Mouse (Mus musculus) lung, postnatal 0 days (tissue): ENCODE measurements around the gene Ccdc9b. TPM values are rescaled to one million over a fixed set of nuclear protein-coding genes. Genes with fewer than 3 reads are reported as not detected.
A peak's percentile ranks its signal among the peaks of the same experiment; 100 is the strongest.

Source experiments
- ATAC-seq: fragments of 200-750 bp; cut with Nextera tagmentation; 2 replicates; pipeline ENCODE4 v1.8.0; 2017; ENCODE audit warnings: moderate library complexity
- DNase-seq: peaks from one replicate; pipeline ENCODE4 v3.0.0-alpha.2; 2016; ENCODE audit warnings: low spot score
- H3K27ac ChIP-seq: fragments of 300-500 bp; sonication (generic); 2 replicates; pipeline ENCODE4 v1.5.1; 2014; ENCODE audit warnings: antibody characterized with exemption, mild to moderate bottlenecking, low read length, mixed read lengths
- H3K27me3 ChIP-seq: fragments of 300-500 bp; sonication (generic); replicated peaks from 2 replicates; pipeline ENCODE4 v1.6.1; 2014; ENCODE audit warnings: low read length, mixed read lengths; ENCODE audit not compliant: insufficient read depth
- H3K36me3 ChIP-seq: fragments of 300-500 bp; sonication (generic); 2 replicates; pipeline ENCODE4 v1.6.1; 2014; ENCODE audit warnings: low read length, mixed read lengths; ENCODE audit not compliant: insufficient read depth
- H3K4me1 ChIP-seq: fragments of 300-500 bp; sonication (generic); 2 replicates; pipeline ENCODE4 v1.6.1; 2014; ENCODE audit warnings: antibody characterized with exemption, low read depth, low read length, mixed read lengths; ENCODE audit not compliant: insufficient read depth
- H3K4me2 ChIP-seq: fragments of 300-500 bp; sonication (generic); replicated peaks from 2 replicates; pipeline ENCODE4 v1.6.1; 2014; ENCODE audit warnings: low read depth, mild to moderate bottlenecking, low read length, moderate library complexity, mixed read lengths
- H3K4me3 ChIP-seq: fragments of 300-500 bp; sonication (generic); 2 replicates; pipeline ENCODE4 v1.5.1; 2014; ENCODE audit warnings: low read depth, low read length
- H3K9ac ChIP-seq: fragments of 300-500 bp; sonication (generic); replicated peaks from 2 replicates; pipeline ENCODE4 v1.6.1; 2014; ENCODE audit warnings: low read depth, mild to moderate bottlenecking
- H3K9me3 ChIP-seq: fragments of 300-500 bp; sonication (generic); 2 replicates; pipeline ENCODE4 v1.6.1; 2016; ENCODE audit warnings: low read length, mixed read lengths
- CTCF ChIP-seq: IDR thresholded peaks from 2 replicates; pipeline ENCODE4 v1.5.1; 2016; ENCODE audit warnings: antibody characterized with exemption, mild to moderate bottlenecking
- EP300 ChIP-seq: IDR thresholded peaks from 2 replicates; pipeline ENCODE4 v1.6.1; 2016; ENCODE audit warnings: antibody characterized with exemption, mild to moderate bottlenecking, control low read depth
- WGBS: fragments of 180-500 bp; shearing (Covaris S2); extraction: QIAGEN DNeasy Blood & Tissue Kit; methylation state at CpG from one replicate; pipeline ENCODE4 v1.1.7; 2014; 5-methylcytosine and 5-hydroxymethylcytosine counted together
- polyA plus RNA-seq: library from polyadenylated mRNA; unstranded; fragments of >200 nt; fragmentation: Nextera tagmentation; extraction: Ambion mirVana; gene quantifications from 2 replicates; pipeline ENCODE4 v1.2.1, GENCODE M21; 2015

Ccdc9b gene
- polyA plus RNA-seq, 1 experiment from 2014 or later: 4.7 TPM

DNA sequence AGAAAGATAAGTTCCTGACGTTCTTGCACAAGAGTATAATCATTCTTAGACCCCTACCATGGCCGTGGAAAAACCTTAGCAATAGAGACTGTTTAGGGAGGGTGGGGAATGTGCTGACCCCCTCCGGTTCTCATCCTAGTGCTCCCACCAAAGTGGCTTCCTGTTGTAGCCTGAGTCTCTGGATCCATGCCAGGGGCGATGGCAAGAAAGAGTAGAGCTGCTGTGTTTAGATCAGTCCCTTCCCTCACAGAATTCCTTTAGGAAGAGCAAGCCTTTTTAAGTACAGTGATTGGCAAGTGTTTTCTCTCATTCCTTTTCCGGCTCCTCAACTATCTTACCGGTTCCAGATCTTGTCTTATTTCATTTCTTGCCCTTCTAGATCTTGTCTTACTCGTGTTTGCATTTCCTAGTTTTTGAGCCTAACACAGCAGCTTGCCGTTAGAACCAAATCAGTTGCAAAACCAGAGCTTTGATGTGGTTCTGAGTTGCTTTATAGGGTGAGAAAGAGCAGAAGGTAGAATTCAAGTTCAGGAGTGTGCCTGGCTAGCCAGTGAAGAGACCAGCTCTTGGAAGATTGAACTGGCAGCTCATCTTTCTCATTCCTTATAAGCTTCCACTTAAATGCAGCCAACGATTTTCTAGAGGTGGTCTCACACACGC, 15.0 kb downstream of the Ccdc9b start:
- Histone ChIP-seq H3K27me3 (no peaks in the 10 kb centered on the region), H3K4me3 (peak overlapping the region; percentile 84), H3K27ac (peak overlapping the region; percentile 11; the same call in 1 of the 2 replicates), H3K4me2 (peak overlapping the region; percentile 99), H3K36me3 (0 out of 2 replicates have a peak, but pooled peaks cover 8% of the 10 kb centered on the region), H3K9ac (peak overlapping the region; percentile 29; the same call in 1 of the 2 replicates), H3K4me1 (peaks cover 32% of the 10 kb centered on the region), H3K9me3 (no peaks in the 10 kb centered on the region)
- TF ChIP-seq EP300 (peak; percentile 29; the same call in 1 of the 2 replicates), CTCF (no peak)
- 15% methylated on average over 10 of the region's 10 CpGs for WGBS
- DNase-seq (peak; percentile 66), ATAC-seq (no peak)

DNA sequence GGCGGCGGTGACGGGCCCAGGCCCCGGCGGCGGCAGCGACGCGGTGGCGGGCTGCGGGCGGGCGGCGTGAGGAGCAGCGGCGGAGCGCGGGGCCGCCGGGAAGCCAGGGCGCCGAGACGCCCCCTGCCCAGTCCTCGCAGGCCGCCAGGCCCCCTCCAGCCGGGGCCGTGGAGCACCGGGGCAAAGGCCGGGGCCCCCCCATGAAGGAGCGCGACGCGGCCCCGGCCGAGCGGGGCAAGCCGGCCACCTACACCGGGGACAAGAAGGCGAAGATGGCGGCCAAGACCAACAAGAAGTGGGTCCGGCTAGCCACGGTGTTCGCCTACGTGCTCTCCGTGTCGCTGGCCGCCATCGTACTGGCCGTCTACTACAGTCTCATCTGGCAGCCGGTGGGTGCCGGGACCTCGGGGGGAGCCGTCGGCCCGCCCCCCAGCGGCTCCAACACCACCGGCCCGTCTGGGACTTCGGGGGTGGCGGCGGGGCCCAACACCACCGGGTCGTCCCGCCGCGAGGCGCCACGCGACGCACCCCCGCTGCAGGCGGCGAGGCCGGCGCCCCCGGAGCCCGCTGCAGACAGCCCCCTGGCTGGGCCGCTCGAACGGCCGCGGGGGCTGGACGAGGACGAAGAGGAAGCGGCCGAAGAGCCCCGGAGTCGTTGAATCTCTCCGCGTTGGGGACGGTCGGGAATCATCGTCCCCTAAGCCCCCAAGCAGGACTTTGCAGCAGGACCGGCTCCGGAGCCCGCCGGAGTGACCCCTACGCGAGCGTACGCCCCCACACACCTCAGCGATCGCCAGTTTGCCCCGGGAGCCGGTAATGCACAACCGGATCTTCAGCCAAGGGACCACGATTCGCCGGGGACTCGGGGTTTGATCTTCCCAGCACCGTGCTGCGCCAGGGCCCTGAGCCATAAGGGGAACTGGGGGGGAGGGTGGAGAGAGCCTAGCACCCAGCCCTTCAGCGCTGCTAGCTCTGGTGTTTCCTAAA, 16.3 kb downstream of the Ccdc9b start:
- ATAC-seq (peak; percentile 37), DNase-seq (peak; percentile 53)
- 1% methylated on average over 68 of the region's 113 CpGs for WGBS
- Histone ChIP-seq H3K27me3 (no peaks in the 10 kb centered on the region), H3K27ac (peak overlapping the region; percentile 85), H3K4me3 (peak overlapping the region; percentile 84), H3K4me2 (peak overlapping the region; percentile 99), H3K36me3 (0 out of 2 replicates have a peak, but pooled peaks cover 8% of the 10 kb centered on the region), H3K9me3 (no peaks in the 10 kb centered on the region), H3K4me1 (peaks cover 31% of the 10 kb centered on the region), H3K9ac (peak overlapping the region; percentile 78)
- no peak for TF ChIP-seq CTCF
- TF ChIP-seq EP300: no peak

DNA sequence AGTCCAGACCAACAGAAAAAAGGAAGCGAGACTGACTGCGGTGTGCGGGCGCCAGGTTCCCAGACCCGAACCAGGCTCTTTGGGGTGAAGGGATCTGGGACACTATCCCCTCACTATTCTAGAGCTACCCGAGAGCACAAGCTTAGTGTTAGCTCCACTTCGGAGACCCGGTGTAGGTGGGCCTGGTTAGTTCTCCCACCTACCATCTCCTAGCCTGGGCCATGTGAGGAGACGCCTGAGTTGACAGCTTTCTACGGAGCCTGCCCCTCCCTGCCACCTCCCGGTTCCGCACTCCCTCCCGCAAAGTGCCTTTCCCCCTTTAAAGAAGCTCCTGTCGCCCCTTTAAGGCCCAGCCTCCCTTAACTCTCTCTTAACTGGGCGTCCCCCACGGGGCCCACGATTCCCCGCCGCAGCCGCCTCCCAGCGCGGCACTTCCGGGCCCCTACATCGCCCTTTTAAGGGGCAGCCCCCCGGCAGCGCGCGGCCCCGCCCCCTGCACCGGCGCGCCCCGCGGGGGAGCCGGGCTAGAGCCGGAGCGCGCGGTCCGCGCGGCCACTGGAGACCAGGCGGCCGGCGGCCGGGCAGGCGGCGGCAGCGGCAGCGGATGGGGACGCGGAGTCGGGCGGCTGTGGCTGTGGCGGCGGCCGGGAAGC, 17.1 kb downstream of the Ccdc9b start, which contains the start of gene Inafm2:
Gene Inafm2, plus strand, starts transcription at position 527 of the 653 bp plus-strand sequence.
- H3K27ac ChIP-seq: peak within 1 kb of the TSS; percentile 85
- H3K4me2 ChIP-seq: peak within 1 kb of the TSS; percentile 99
- 0 out of 2 replicates have a peak, but pooled peaks cover 8% of the 10 kb centered on the region for H3K36me3 ChIP-seq
- TF ChIP-seq CTCF (no peak), EP300 (no peak)
- WGBS: under 1% methylated on average over 41 of the region's 57 CpGs
- no peaks in the 10 kb centered on the region for H3K9me3 ChIP-seq
- H3K4me3 ChIP-seq: peak within 1 kb of the TSS; percentile 84
- peaks cover 30% of the 10 kb centered on the region for H3K4me1 ChIP-seq
- ATAC-seq: peak; percentile 95
- no peaks in the 10 kb centered on the region for H3K27me3 ChIP-seq
- peak; percentile 97 for DNase-seq
- peak within 1 kb of the TSS; percentile 78 for H3K9ac ChIP-seq

DNA sequence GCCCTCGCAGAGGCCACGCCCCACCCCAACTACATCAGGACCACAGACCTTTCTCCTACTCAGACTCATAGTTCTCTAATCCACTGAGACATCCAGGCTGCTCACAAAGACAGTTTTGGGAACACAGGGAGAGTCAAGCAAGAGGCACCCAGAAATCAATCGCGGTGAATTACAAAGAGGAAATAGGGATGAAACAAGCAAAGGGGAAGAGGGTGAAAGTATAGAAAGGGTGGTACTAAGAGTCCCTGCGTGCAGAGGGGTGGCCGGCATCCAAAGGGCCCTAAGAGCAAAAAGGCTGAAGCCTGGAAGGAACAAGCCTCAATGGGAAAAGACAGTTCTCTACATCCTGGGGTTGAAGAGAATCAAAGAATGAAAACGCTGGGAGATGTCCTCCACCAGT, 17.8 kb downstream of the Ccdc9b start:
- H3K4me3 ChIP-seq: no peak overlapping the region
- no peaks in the 10 kb centered on the region for H3K27me3 ChIP-seq
- DNase-seq (no peak), ATAC-seq (no peak)
- TF ChIP-seq EP300: no peak
- no peak for TF ChIP-seq CTCF
- H3K36me3 ChIP-seq: 0 out of 2 replicates have a peak, but pooled peaks cover 8% of the 10 kb centered on the region
- no peak overlapping the region for H3K9ac ChIP-seq
- H3K27ac ChIP-seq: no peak overlapping the region
- H3K4me1 ChIP-seq: peaks cover 28% of the 10 kb centered on the region
- H3K9me3 ChIP-seq: no peaks in the 10 kb centered on the region
- H3K4me2 ChIP-seq: peak overlapping the region; percentile 99; the same call in 1 of the 2 replicates
- 8% methylated on average over 7 of the region's 7 CpGs for WGBS

DNA sequence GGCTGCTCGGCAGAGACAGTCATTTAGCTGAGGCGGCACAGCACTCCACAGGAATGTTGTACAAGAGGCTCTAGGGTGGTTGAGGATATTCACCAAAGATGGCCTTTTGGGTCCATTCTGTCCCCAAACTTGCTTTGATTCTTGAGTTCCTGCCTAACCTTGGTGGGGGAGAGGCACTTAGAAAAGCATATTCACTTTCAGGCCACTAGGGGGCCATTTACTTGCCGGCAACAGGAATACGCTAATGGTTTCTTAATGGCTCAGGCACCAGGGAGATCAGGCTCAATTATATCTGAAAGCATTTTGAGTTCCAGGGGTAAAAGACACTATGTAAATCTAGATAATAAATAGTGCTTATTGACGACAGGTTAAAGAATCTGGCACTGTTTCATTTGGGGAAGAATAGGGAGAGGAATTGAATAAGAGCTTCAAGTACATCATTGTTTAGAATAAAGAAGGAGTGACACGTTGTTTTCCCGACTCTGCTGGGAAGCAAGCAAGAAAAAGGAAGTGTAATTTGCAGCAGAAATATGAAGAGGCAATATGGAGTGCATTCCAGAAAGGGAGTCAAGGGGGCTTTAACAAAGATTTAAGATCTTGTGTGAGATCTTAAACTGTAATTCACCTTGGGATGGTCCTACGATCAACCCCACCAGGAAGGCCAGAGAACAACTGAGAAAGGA, 19.1 kb downstream of the Ccdc9b start:
- WGBS: 20% methylated on average over 8 of the region's 8 CpGs
- DNase-seq (peak; percentile 90), ATAC-seq (no peak)
- no peak overlapping the region for H3K4me3 ChIP-seq
- TF ChIP-seq EP300 (no peak), CTCF (peak; percentile 91)
- H3K9ac ChIP-seq: no peak overlapping the region
- H3K27ac ChIP-seq: no peak overlapping the region
- no peaks in the 10 kb centered on the region for H3K9me3 ChIP-seq
- peaks cover 22% of the 10 kb centered on the region for H3K4me1 ChIP-seq
- no peaks in the 10 kb centered on the region for H3K36me3 ChIP-seq
- H3K4me2 ChIP-seq: no peak overlapping the region
- no peaks in the 10 kb centered on the region for H3K27me3 ChIP-seq
